Mouse (Mus musculus): ENCODE data around the gene Tlx1.

The Tlx1 gene

DNA sequence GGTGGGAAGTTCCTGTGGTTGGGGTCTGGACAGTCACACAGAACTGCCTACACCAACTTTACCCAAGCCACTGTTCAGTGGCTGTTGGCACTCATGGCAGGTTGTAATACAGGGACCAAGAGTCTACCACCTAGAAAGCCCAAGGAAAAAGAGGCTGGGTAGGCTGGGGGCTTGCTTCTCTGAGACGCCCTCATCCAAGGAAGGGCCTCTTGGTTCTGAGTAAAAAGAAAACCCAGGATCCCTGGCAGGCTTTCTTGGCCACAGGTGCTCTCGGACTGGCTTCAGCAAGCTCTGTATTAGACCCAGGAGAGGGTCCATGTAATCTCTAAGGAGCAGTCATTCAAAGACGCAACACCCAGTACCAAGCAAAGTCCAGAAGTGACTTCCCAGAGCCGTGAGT, 7.7 kb downstream of the Tlx1 start:
- DNase-seq (ENCODE audit: low spot score), result no peak

DNA sequence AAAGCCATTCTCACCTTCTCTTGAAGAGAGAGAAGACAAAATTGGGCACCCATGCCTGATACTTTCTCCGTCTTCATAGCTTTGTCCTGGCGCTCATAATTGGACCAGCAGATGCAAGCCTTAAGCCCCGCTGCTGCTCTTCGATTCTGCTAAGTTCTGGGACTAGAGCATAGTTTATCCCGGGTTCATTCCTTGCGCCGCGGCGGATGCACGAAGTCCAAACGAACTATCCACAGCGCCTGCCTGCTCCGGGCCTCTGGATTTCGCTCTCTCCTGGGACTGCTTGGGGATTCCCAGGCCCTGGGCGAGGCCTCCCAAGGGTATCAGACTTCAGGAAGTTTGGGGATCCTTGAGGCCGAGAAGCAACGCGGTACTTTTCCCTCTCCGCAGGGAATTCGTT, 8.4 kb downstream of the Tlx1 start:
- no peak for DNase-seq (ENCODE audit: low spot score)

DNA sequence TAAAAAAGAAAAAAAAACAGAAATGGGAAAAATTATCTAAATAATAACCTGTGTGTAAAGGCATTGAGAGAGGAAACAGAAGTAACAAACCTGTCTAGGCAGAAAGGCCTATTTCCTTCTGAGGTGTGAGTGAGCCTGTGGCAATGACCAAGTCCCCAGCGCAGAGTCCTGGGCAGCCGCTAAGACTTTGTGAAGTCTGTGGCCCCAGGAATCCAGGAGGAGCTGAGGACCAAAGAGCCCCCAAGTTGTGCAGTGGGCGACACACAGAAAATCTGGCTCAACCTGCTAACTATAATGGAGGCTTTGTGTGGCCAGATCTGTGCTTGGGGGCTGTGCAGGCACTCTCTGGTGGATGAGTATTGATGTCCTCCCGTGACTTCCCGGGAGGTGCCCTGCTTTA, 9.0 kb downstream of the Tlx1 start:
- no peak for DNase-seq (ENCODE audit: low spot score)

DNA sequence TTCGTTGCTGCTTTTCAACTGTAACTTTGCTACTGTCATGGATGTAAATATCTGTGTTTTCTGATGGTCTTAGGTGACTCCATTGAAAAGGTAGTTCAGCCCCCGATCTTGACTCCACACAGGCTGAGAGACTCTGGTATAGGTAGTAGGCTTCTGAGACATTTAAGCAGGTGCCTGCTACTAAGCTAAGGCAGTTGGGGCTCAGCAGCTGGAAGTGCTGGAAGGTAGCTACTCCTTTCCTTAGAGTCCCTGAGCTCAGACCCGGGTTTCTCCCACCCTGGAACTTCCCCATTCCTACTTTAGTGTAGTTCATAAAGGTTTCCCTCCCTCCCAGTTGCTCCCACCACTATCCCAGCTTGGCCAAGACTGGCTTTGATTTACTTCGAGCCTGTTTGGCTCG, 9.5 kb downstream of the Tlx1 start:
- no peak for DNase-seq (ENCODE audit: low spot score)

DNA sequence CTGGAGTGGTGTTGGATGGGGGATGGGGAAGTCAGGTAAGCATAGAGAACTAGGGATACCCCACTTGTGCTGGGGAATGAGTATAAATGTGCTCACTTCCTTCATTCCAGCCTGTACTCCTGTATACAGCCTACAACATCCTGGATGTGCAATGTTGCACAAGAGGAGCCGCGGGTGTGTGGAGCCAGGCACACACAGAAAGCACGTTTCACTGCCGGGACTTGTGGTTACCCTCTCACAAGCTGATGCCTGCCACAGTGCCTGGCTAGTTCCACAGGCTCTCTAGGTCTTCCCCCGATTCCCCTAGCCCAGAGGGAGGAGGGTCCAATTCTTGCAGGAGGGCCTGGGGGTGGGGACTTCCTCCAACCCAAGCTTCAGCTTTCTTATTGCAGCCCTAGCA, 10.0 kb downstream of the Tlx1 start:
- no peak for DNase-seq (ENCODE audit: low spot score)

DNA sequence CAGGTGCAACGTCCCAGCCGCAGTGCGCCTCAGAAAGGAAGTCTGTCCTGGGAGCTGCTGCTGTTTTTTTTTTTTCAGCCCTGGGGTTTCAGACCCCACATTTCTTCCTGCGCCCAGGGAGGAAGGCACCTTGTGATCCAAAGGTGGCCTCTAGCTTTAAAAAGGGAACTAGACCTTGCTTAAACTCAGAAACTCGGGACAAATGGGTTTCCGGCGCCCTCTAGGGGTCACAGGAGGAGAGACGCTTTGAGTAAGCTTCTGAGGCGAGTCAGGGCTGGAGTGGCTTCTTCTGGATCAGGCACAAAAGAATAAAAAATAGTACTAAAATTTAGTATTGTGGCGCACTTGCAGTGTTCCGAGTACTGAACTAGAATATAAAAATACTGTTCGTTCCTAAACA, 10.6 kb downstream of the Tlx1 start:
- DNase-seq (ENCODE audit: low spot score), result peak; percentile 64

DNA sequence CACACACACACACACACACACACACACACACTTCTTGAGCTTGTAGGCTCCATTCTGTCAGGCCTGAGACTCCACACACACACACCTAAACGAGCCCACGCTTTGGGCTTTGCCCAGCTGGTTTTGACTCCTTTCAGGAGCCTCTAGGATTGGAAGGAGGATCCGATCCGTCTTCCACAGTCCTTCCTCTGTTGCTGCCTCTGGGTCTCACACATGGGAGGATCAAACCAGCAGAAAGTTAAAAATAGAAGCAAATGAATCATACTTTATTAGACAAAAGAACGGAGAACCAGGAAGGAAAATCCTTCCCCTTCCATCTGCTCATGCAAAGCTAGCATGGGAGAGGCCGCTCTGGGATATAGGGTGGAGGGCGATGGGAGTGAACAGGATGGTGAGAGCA, 11.7 kb downstream of the Tlx1 start:
- no peak for DNase-seq (ENCODE audit: low spot score)

DNA sequence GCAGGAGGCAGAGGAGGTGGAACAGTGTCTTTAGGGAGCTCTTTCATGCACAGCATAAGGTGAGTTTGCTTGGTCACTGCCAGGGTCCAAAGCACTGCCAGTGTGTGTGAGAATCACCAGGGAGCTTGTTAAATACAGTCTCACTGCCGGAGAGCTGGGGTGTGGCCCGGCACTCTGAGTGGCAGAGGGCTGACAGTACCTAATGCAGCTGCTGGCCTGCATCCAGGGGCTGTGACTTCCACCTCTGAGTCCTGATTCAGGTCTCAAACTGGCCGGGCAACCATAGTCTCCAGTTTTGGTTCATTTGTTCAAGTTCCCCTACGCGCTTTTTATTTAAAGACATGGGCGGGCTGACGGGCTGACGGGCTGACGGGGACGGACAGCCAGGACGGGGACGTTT, 12.4 kb downstream of the Tlx1 start:
- DNase-seq (ENCODE audit: low spot score), result no peak

DNA sequence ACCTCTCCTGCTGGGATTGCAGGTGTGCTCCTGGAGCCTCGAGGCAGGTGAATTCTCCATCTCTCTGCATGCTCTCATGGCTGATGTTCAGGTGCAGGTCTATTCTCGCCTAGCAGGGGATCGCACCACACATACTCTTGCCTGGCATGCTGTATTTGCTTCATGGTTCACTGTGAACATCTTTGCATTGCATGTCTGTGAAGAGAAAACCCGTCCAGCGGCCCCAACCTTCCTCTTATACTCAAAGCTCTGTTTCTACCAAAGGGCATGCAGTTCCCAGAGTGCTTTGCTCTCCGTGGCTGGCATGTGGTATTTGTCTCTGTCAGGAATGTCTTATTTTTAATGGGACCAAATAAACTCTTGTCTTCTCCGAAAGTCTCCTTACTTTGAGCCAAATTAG, 20.0 kb downstream of the Tlx1 start:
- no peak for DNase-seq (ENCODE audit: low spot score)

DNA sequence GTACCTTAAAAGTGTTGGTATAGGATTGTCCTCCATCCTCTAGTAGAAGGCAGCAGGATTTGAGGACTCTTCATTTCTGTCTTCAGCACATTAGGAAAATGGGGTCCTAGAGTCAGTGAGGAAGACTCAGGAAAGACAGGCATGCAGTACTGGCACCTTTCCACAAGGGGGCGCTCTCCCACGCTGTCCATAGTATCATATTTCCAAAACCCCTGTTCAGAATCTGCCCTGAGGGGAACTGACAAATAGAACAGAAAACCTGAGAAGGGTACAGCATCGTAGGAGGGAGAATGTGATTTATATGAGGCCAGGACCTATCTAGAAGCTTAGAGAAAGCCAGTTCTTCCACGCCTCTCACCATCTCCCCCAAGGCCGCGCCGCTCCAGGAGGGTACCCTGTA, 24.3 kb downstream of the Tlx1 start:
- DNase-seq (ENCODE audit: low spot score), result no peak

DNA sequence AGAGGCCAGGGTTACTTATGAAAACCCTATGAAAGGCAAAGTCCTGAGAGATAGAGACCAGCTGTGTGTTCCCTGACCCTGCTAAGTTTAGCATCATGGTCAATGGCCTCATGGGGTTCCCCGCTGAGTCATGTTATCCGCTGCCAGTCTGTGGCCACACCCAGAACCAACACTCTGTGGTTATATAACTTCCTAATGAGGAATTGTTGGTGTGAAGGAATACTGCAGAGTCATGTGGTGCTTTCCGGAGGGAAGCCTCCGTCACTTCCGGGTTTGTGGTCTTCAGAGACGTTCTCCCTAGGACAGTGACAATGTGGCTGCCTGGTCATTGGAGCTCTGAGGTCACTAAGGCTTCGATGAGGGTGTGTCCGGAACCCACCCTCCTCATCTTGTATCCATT, 25.8 kb downstream of the Tlx1 start:
- no peak for DNase-seq (ENCODE audit: low spot score)

DNA sequence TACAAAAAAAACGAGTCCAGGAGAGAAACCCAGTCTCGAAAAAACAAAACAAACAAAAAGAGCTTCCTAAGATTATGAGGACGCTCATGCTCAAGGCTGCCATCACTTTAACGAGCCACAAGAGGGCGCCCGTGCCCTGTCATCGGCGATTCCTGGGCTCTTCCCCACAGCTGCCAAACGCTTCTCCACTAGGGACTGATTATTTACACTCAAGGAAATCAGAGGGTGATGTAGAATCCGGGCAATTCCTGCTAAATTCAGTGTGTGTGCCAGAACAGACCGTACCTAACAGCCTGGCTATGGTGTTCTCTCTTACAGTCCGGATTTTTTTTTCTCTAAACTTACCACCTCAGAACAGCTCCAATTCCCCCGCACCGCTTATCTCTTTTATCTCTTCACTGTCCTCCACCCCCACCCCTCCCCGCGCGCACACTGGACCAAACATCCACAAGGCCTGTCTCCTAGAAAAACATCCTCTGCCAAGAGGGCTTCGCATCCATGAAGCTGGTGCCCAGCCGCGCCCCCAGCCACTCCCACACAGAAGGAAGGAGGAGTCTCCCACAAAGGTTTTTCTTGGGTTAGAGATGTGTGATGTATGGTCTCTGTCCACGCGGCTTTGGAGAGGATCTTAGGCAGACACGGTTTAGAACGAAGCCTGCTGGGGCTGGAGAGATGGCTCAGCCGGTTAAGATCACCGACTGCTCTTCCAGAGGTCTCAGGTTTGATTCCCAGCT, 26.7 kb downstream of the Tlx1 start:
- peak; percentile 56 for DNase-seq (ENCODE audit: low spot score)

DNA sequence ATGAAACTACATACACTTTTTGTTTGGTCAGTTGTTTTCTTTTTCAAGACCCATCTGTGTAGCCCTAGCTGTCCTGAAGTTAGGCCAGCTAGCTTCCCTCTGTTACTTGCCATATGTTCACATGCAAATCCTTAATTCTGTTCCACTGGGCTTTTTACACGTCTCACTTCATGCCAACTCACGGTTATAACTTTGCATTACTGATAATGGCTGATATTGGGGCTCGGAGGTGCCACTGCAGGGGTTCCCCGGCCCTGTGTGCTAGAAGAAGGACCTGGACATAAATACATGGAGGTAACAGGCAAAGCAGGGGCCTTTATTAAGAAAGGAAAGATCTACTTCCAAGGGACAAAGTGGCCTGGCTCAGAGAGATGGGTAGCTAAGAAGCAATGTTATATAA, 29.0 kb downstream of the Tlx1 start:
- no peak for DNase-seq (ENCODE audit: low spot score)

DNA sequence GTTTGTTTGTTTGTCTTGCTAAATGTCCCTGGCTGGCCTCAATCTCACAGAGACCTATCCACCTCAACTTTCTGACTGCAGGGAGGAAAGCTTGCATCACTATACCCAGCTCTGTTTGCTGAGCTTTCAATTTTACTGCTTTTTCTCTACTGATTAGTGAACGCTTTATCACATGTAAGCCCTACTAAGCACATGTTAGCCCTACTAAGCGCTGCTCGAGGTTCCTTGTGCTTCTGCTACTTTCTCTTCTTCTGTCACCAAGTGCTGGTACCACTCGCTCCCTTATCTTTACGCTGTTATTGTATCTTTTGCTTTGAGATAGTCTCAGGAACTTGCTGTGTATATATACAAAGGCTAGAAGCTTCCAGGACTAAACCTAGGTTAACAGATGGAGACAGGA, 30.0 kb downstream of the Tlx1 start:
- DNase-seq (ENCODE audit: low spot score), result no peak

DNA sequence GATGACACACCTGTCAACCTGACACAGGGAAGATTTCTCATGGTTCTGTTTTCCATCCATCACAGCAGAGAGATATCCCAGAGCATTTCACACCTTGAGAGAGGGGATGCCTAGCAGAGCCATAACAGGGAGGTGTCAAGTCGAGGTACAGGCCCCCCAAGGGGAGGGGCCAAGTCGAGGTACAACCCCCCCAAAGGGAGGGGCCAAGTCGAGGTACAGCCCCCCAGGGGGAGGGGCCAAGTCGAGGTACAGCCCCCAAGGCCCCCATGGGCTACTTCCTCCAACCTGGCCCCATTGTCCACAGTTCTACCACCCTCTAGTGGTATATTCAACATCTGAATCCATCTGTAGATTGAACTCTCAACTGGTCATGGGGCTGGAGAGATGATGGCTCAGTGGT, 44.2 kb downstream of the Tlx1 start:
- DNase-seq (ENCODE audit: low spot score), result no peak

DNA sequence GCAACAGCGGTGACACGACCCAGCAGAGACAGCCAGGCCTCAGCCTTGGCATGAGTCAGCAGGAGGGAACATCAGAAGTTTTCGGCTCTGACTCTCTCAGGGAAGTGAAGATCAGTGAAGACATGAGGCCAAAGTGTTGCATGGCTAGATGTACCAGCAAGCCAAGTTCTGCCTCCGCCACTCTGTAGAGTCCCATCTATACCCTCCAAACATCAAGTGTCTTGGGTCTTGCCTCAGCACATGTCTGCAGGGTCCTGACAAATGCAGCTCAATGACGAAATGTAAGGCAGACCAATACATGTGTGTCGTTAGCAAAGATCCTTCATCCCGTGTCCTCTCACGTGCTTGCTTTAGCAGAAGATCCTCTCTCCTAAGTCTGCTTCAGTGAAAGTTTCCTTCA, 46.5 kb downstream of the Tlx1 start:
- no peak for DNase-seq (ENCODE audit: low spot score)

DNA sequence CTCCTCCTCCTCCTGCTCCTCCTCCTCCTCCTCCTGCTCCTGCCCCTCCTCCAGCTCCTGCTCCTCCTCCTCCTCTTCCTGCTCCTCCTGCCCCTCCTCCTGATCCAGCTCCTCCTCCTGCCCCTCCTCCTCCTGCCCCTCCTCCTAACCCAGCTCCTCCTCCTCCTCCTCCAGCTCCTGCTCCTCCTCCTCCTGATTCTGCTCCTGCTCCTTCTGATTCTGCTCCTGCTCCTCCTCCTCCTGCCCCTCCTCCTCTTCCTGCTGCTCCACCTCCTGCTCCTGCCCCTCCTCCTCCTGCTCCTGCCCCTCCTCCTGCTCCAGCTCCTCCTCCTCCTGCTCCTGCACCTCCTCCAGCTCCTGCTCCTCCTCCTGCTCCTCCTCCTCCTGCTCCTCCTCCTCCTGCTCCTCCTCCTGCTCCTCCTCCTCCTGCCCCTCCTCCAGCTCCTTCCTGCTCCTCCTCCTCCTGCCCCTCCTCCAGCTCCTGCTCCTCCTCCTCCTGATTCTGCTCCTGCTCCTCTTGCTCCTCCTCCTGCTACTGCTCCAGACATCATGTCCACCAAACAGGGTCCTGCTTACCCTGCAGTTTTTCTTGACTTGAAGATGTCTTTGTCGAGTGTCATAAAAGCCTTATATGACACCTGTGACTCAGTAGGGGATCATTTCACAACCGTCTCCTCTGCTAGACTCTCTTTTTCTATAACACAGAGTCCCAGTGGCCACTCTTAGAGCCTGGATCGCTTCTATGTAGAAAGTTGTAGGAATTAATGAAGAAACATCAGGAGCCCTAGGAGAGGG, 55.0 kb downstream of the Tlx1 start:
- DNase-seq (ENCODE audit: low spot score), result no peak

Measured in ovary, postnatal 36 days (tissue).